Mouse (Mus musculus) heart, postnatal 0 days (tissue): ENCODE measurements around the gene Peli1. TPM values are rescaled to one million over a fixed set of nuclear protein-coding genes. Genes with fewer than 3 reads are reported as not detected.

ENCODE experiments used
- ATAC-seq: fragments of 200-750 bp; cut with Nextera tagmentation; 2 replicates; pipeline ENCODE4 v1.8.0; 2017; ENCODE audit warnings: low read depth, moderate number of reproducible peaks, moderate library complexity; ENCODE audit not compliant: insufficient read depth
- DNase-seq: peaks from one replicate; pipeline ENCODE4 v3.0.0-alpha.2; 2016; ENCODE audit warnings: low spot score
- H3K27ac ChIP-seq: fragments of 300-500 bp; sonication (generic); 2 replicates; pipeline ENCODE4 v1.5.1; 2014; ENCODE audit warnings: low read depth, mild to moderate bottlenecking
- H3K27me3 ChIP-seq: fragments of 300-500 bp; sonication (generic); 2 replicates; pipeline ENCODE4 v1.6.1; 2014; ENCODE audit warnings: low read length, mixed read lengths; ENCODE audit not compliant: control insufficient read depth, insufficient read depth
- H3K36me3 ChIP-seq: fragments of 300-500 bp; sonication (generic); replicated peaks from 2 replicates; pipeline ENCODE4 v1.6.1; 2014; ENCODE audit warnings: low read length, mixed read lengths; ENCODE audit not compliant: control insufficient read depth, insufficient read depth
- H3K4me1 ChIP-seq: fragments of 300-500 bp; sonication (generic); 2 replicates; pipeline ENCODE4 v1.6.1; 2014; ENCODE audit warnings: antibody characterized with exemption; ENCODE audit not compliant: control insufficient read depth, insufficient read depth
- H3K4me2 ChIP-seq: fragments of 300-500 bp; sonication (generic); 2 replicates; pipeline ENCODE4 v1.6.1; 2014; ENCODE audit warnings: low read depth, mild to moderate bottlenecking, low read length, moderate library complexity
- H3K4me3 ChIP-seq: fragments of 300-500 bp; sonication (generic); 2 replicates; pipeline ENCODE4 v1.5.1; 2014; ENCODE audit warnings: low read depth, low read length
- H3K9ac ChIP-seq: fragments of 300-500 bp; sonication (generic); replicated peaks from 2 replicates; pipeline ENCODE4 v1.6.1; 2014; ENCODE audit warnings: low read depth, low read length, mixed read lengths
- H3K9me3 ChIP-seq: fragments of 300-500 bp; sonication (generic); replicated peaks from 2 replicates; pipeline ENCODE4 v1.6.1; 2016; ENCODE audit warnings: low read length; ENCODE audit not compliant: control insufficient read depth
- CTCF ChIP-seq: IDR thresholded peaks from 2 replicates; pipeline ENCODE4 v1.5.1; 2016; ENCODE audit warnings: antibody characterized with exemption, control low read depth, low read depth
- EP300 ChIP-seq: IDR thresholded peaks from 2 replicates; pipeline ENCODE4 v1.6.1; 2016; ENCODE audit warnings: antibody characterized with exemption, low read depth
- WGBS: fragments of 180-500 bp; shearing (Covaris S2); extraction: QIAGEN DNeasy Blood & Tissue Kit; methylation state at CpG from one replicate; pipeline ENCODE4 v1.1.7; 2014; 5-methylcytosine and 5-hydroxymethylcytosine counted together
- polyA plus RNA-seq: library from polyadenylated mRNA; unstranded; fragments of >200 nt; fragmentation: Nextera tagmentation; extraction: Ambion mirVana; gene quantifications from 2 replicates; pipeline ENCODE4 v1.2.1, GENCODE M21; 2015
- total RNA-seq: library from RNA; depleted of rRNA; stranded (reverse); fragments of >200 nt; gene quantifications from 2 replicates; pipeline ENCODE4 v1.2.3, GENCODE M21; 2014; ENCODE audit warnings: low replicate concordance; rRNA removed

Peli1 gene
- total RNA-seq (12.9 and 19.6 TPM in 2 replicates), polyA plus RNA-seq (14.7 and 16.3 TPM in 2 replicates)

DNA sequence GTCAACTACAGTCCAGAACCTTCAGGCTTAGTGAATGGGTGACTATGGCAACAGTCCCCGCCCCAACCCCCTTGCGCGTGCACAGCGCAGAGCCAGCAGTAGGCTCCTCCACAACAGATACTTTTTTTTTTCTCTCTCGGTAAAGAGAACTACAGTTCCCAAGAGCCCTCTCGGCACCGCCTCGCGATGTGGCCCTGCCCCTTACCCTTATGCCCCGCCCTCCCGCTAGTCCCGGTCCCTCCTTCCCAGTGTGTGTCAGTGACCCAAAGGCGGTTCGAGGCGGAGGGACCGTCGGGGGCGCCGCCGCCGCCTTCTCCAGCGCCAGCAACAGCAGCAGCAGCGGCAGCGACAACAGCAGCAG is at the start of gene Peli1:
Gene Peli1, plus strand, starts transcription at position 225 of the 361 bp plus-strand sequence.
- ATAC-seq: peak; percentile 100
- Histone ChIP-seq H3K27me3 (no peaks in the 10 kb centered on the region), H3K9me3 (no peaks in the 10 kb centered on the region), H3K4me3 (peak within 1 kb of the TSS; percentile 92), H3K9ac (peak within 1 kb of the TSS; percentile 94), H3K4me1 (peaks cover 15% of the 10 kb centered on the region), H3K4me2 (peak within 1 kb of the TSS; percentile 73), H3K27ac (peak within 1 kb of the TSS; percentile 99), H3K36me3 (no peaks in the 10 kb centered on the region)
- DNase-seq: peak; percentile 99
- WGBS: 0% methylated on average over 23 of the region's 24 CpGs
- 0 out of 2 replicates have a peak, but pooled peaks have one; percentile 4 for TF ChIP-seq CTCF
- no peak for TF ChIP-seq EP300

DNA sequence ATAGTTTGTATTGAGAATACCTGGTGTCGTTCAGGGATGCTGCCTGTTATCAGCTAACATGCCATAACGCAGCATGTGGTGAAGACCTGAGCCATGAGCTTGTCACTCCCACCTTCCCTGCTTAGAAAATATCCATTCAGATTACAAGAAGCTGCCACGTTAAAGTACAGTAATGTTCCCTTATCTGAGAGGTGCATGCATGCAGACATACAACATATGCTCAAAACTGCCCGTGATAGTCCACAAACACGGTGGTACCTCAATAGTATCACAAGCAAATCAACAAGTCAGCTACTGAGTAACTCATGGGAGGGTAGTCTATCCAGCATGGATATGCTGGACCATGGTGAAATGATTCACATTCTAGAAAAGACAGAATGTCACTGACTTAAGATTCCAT is 48.5 kb upstream of the Peli1 start:
- H3K27ac ChIP-seq: no peak overlapping the region
- H3K4me2 ChIP-seq: no peak overlapping the region
- ATAC-seq (no peak), DNase-seq (no peak)
- H3K4me1 ChIP-seq: peaks cover 7% of the 10 kb centered on the region; the same call in 1 of the 2 replicates
- no peaks in the 10 kb centered on the region for H3K36me3 ChIP-seq
- no peak overlapping the region for H3K9ac ChIP-seq
- H3K4me3 ChIP-seq: no peak overlapping the region
- no peaks in the 10 kb centered on the region for H3K9me3 ChIP-seq
- no peaks in the 10 kb centered on the region for H3K27me3 ChIP-seq
- whole genome bisulfite sequencing: 70% methylated on average over 5 of the region's 5 CpGs
- no peak for TF ChIP-seq EP300

DNA sequence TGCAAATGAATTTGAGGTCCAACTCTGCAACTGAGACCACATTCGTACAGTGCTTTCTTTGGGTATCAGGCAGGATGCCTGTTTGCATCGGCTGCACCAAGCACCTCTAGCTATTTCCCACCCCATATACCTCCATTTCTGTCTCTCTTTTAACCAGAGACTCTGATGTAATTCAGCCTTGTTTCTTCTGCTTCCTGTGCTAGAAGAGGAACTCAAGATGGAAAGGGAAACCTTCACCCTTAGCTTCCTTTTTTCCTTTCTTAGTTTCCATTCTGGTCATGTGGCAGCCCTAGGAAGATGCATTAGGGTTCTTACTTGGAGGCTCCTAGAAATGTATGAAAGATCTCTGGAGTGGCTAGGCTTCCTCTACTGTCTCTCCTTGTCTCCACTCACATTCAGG is 44.9 kb upstream of the Peli1 start:
- H3K4me1 ChIP-seq: no peaks in the 10 kb centered on the region
- TF ChIP-seq CTCF: no peak
- no peak for TF ChIP-seq EP300
- H3K27ac ChIP-seq: no peak overlapping the region
- no peak for DNase-seq
- no peak overlapping the region for H3K9ac ChIP-seq
- H3K27me3 ChIP-seq: no peaks in the 10 kb centered on the region
- no peak for ATAC-seq
- H3K4me2 ChIP-seq: no peak overlapping the region
- H3K9me3 ChIP-seq: no peaks in the 10 kb centered on the region
- no peak overlapping the region for H3K4me3 ChIP-seq
- no peaks in the 10 kb centered on the region for H3K36me3 ChIP-seq
- 82% methylated on average over 2 of the region's 2 CpGs for WGBS

DNA sequence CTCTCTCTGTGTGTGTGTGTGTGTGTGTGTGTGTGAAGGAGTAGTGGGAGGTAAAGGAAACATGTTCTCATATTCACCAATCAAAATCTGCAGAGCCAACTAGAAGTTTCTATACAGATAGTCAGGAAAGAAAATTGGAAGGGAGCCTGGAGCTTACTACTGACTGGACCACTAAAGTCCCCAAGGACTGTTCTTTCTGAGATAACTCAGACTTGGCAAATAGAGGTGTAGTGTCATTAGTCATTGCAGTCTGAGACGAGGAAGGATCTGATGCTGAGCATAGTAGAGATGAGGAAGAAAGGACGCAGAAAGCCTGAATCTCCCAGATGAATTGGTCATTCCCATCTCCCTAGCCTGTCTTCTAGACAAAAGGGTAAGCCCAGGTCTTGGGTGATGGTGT is 43.2 kb upstream of the Peli1 start:
- no peak overlapping the region for H3K4me3 ChIP-seq
- H3K9me3 ChIP-seq: no peaks in the 10 kb centered on the region
- no peaks in the 10 kb centered on the region for H3K27me3 ChIP-seq
- no peaks in the 10 kb centered on the region for H3K4me1 ChIP-seq
- H3K9ac ChIP-seq: no peak overlapping the region
- no peak overlapping the region for H3K27ac ChIP-seq
- WGBS: 57% methylated on average over 2 of the region's 2 CpGs
- peak; percentile 49 for DNase-seq
- H3K4me2 ChIP-seq: no peak overlapping the region
- no peaks in the 10 kb centered on the region for H3K36me3 ChIP-seq
- ATAC-seq: no peak
- TF ChIP-seq CTCF: no peak
- no peak for TF ChIP-seq EP300

DNA sequence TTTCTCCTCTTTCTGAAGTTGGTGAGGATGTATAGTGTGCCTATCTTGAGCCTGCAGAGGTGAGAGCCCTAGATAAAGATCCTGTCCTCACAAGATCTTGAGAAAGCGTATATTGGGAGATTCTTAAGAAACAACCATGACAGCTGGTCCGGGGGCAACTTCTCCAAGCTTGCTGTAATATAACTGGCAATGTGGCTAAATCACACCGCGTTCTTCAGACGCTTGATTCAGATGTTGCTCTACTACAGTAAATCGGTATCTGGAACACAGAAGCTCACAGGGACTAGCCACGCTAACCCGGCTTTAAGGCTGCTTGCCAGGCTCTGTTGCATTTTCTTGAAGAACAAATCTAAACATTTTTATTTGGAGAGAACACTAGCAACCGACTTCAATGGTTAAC is 39.4 kb upstream of the Peli1 start:
- Histone ChIP-seq H3K36me3 (no peaks in the 10 kb centered on the region), H3K27ac (no peak overlapping the region), H3K4me1 (no peaks in the 10 kb centered on the region), H3K4me3 (no peak overlapping the region), H3K27me3 (no peaks in the 10 kb centered on the region), H3K4me2 (no peak overlapping the region), H3K9ac (no peak overlapping the region), H3K9me3 (no peaks in the 10 kb centered on the region)
- DNase-seq (no peak), ATAC-seq (no peak)
- TF ChIP-seq CTCF (no peak), EP300 (no peak)
- 72% methylated on average over 9 of the region's 9 CpGs for WGBS

DNA sequence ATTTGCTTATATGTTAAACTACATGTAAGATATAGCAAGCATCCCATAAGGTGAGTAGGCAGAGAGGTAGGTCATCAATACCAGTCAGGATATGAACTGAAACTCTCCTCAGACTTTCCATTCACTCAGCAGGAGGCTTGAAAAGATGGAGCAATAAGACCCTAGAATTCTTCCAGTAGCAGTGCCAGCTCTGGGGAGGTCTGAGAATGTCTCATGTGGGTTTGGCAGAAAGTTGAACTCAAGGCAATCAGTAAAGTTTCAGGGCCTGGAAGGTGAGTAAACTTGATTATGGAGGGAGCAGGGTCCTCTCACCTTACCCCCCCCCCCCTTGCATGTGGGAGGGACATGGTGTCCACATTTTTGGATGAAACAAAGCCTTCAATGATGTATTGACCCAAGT is 36.5 kb upstream of the Peli1 start:
- ATAC-seq: no peak
- H3K27me3 ChIP-seq: no peaks in the 10 kb centered on the region
- H3K36me3 ChIP-seq: no peaks in the 10 kb centered on the region
- no peaks in the 10 kb centered on the region for H3K4me1 ChIP-seq
- no peaks in the 10 kb centered on the region for H3K9me3 ChIP-seq
- TF ChIP-seq CTCF: no peak
- H3K27ac ChIP-seq: no peak overlapping the region
- DNase-seq: no peak
- no peak overlapping the region for H3K9ac ChIP-seq
- no peak overlapping the region for H3K4me3 ChIP-seq
- no peak overlapping the region for H3K4me2 ChIP-seq
